Mouse (Mus musculus) lung, adult 18-20 months (tissue): ENCODE measurements around the gene Mfge8.

Source experiments
- DNase-seq, 2 experiments: peaks; one replicate each; pipeline ENCODE4 v3.0.0; 2022; ENCODE audit warnings: mixed read lengths in 2 of 2

Gene Mfge8

GRCm38 (mm10) chr7:79148711-79149266, at the start of gene Mfge8:
Gene Mfge8, minus strand, starts transcription at chr7:79149060.
- peak; percentile 90 to 94 for DNase-seq

GRCm38 (mm10) chr7:79194560-79195413, 45.9 kb upstream of the Mfge8 start:
- no peak for DNase-seq

- no peak for DNase-seq
These were observed 45.1 kb upstream of the Mfge8 start for GRCm38 (mm10) chr7:79193936-79194335.

GRCm38 (mm10) chr7:79191501-79191900, 42.6 kb upstream of the Mfge8 start:
- DNase-seq, result no peak

- DNase-seq, result no peak
These were observed 41.7 kb upstream of the Mfge8 start for GRCm38 (mm10) chr7:79190592-79190991.

GRCm38 (mm10) chr7:79189211-79189610, 40.4 kb upstream of the Mfge8 start:
- DNase-seq, result no peak

- no peak for DNase-seq
These were observed 38.7 kb upstream of the Mfge8 start for GRCm38 (mm10) chr7:79187591-79187990.

GRCm38 (mm10) chr7:79183417-79183816, 34.6 kb upstream of the Mfge8 start:
- no peak for DNase-seq

GRCm38 (mm10) chr7:79173800-79174199, 24.9 kb upstream of the Mfge8 start:
- no peak for DNase-seq

- no peak for DNase-seq
These were observed 22.9 kb upstream of the Mfge8 start for GRCm38 (mm10) chr7:79171782-79172181.

GRCm38 (mm10) chr7:79167006-79167562, 18.2 kb upstream of the Mfge8 start:
- no peak for DNase-seq

- no peak for DNase-seq
These were observed 10.5 kb upstream of the Mfge8 start for GRCm38 (mm10) chr7:79159406-79159805.

GRCm38 (mm10) chr7:79149522-79149921, 662 bp upstream of the Mfge8 start:
- DNase-seq, result peak in 1 of 2 experiments; percentile 17

GRCm38 (mm10) chr7:79147931-79148653, 768 bp downstream of the Mfge8 start:
- DNase-seq, result peak; percentile 34 to 35

GRCm38 (mm10) chr7:79147011-79147837, 1.6 kb downstream of the Mfge8 start:
- DNase-seq, result no peak

GRCm38 (mm10) chr7:79140897-79141296, 8.0 kb downstream of the Mfge8 start:
- peak; percentile 63 to 69 for DNase-seq

GRCm38 (mm10) chr7:79139891-79140591, 8.8 kb downstream of the Mfge8 start:
- no peak for DNase-seq

GRCm38 (mm10) chr7:79139328-79139824, 9.5 kb downstream of the Mfge8 start:
- no peak for DNase-seq

GRCm38 (mm10) chr7:79133391-79133790, 15.5 kb downstream of the Mfge8 start:
- no peak for DNase-seq

GRCm38 (mm10) chr7:79130843-79131444, 17.9 kb downstream of the Mfge8 start, which contains the start of gene Hapln3:
Gene Hapln3, minus strand, starts transcription at chr7:79131018.
- DNase-seq, result no peak

- DNase-seq, result no peak
These were observed 18.5 kb downstream of the Mfge8 start for GRCm38 (mm10) chr7:79130385-79130784.
